Mouse (Mus musculus): ENCODE measurements around the gene Ikzf1.

GRCm38 (mm10) chr11:11752859-11753258, 68.1 kb downstream of the Ikzf1 start:
- TF ChIP-seq POLR2A (IDR thresholded peaks at IDR 0.05; ENCODE audit: low read depth, low read length) (no peak), CTCF (IDR thresholded peaks at IDR 0.05; ENCODE audit: extremely low read depth, insufficient read length, insufficient replicate concordance, low read depth, low read length) (no peak)

All from small intestine, adult 2 months (tissue).